Mouse (Mus musculus): ENCODE data around the gene Il33. TPM values are rescaled to one million over a fixed set of nuclear protein-coding genes. Genes with fewer than 3 reads are reported as not detected.

Gene Il33
- total and polyA plus RNA-seq, 2 experiments: 0.80 to 1.6 TPM

GRCm38 (mm10) chr19:29894381-29894780 lies 30.5 kb upstream of the Il33 start:
- Histone ChIP-seq H3K4me3 (ENCODE audit: insufficient read depth, low read depth, low read length) (no peak overlapping the region), H3K27ac (replicated peaks; ENCODE audit: insufficient read depth, low read depth, low read length) (no peak overlapping the region), H3K9ac (ENCODE audit: low read depth, low read length) (no peak overlapping the region), H3K79me2 (ENCODE audit: control insufficient read depth, insufficient read depth, low read length) (no peaks in the 10 kb centered on the region), H3K4me1 (ENCODE audit: control insufficient read depth, insufficient read depth, low read length) (peaks cover 2% of the 10 kb centered on the region; the same call in 1 of the 2 replicates), H3K27me3 (ENCODE audit: control insufficient read depth, insufficient read depth, low read length) (no peaks in the 10 kb centered on the region), H3K36me3 (ENCODE audit: control insufficient read depth, insufficient read depth, low read length) (no peaks in the 10 kb centered on the region)
- no peak for TF ChIP-seq CTCF (IDR thresholded peaks at IDR 0.05; ENCODE audit: low read depth, low read length)
- TF ChIP-seq POLR2A (IDR thresholded peaks at IDR 0.05; ENCODE audit: extremely low read depth, insufficient read depth, low read length): no peak
- DNase-seq (ENCODE audit: extremely low read depth, low read depth, low spot score): no peak
- 91% methylated on average over 12 of the region's 12 CpGs for WGBS

GRCm38 (mm10) chr19:29895047-29895446 lies 29.9 kb upstream of the Il33 start:
- H3K36me3 ChIP-seq (ENCODE audit: control insufficient read depth, insufficient read depth, low read length): no peaks in the 10 kb centered on the region
- no peak for DNase-seq (ENCODE audit: extremely low read depth, low read depth, low spot score)
- WGBS: 93% methylated on average over 7 of the region's 7 CpGs

DNA sequence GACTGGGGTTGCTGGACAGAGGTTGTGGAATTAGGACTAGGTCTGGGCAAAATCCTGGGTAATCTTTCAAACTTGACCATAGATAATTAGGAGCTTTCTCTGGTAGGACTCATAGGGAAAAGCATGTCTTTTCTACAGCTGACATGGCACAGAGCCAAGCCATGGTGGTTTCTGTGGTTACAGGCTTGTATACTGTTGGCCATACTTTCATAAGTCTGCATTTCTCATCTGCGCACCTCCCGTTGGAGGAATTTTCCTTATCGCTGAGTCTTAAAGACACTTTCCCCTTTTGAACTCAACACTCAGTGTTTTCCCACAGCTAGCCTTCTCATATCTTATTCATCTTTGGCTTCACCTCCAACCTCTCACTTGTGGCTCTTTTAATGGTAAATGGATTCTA lies 24.6 kb upstream of the Il33 start:
- Histone ChIP-seq H3K27me3 (ENCODE audit: control insufficient read depth, insufficient read depth, low read length) (no peaks in the 10 kb centered on the region), H3K9ac (ENCODE audit: low read depth, low read length) (no peak overlapping the region), H3K36me3 (ENCODE audit: control insufficient read depth, insufficient read depth, low read length) (no peaks in the 10 kb centered on the region), H3K27ac (replicated peaks; ENCODE audit: insufficient read depth, low read depth, low read length) (no peak overlapping the region), H3K4me3 (ENCODE audit: insufficient read depth, low read depth, low read length) (no peak overlapping the region), H3K79me2 (ENCODE audit: control insufficient read depth, insufficient read depth, low read length) (no peaks in the 10 kb centered on the region), H3K4me1 (ENCODE audit: control insufficient read depth, insufficient read depth, low read length) (no peaks in the 10 kb centered on the region)
- TF ChIP-seq CTCF (IDR thresholded peaks at IDR 0.05; ENCODE audit: low read depth, low read length) (no peak), POLR2A (IDR thresholded peaks at IDR 0.05; ENCODE audit: extremely low read depth, insufficient read depth, low read length) (no peak)
- WGBS: 87% methylated on average over 3 of the region's 3 CpGs
- no peak for DNase-seq (ENCODE audit: extremely low read depth, low read depth, low spot score)

More at GRCm38 (mm10) chr19:29895047-29895446, 29.9 kb upstream of the Il33 start:
- Histone ChIP-seq H3K79me2 (ENCODE audit: control insufficient read depth, insufficient read depth, low read length) (no peaks in the 10 kb centered on the region), H3K4me3 (ENCODE audit: insufficient read depth, low read depth, low read length) (no peak overlapping the region), H3K27ac (replicated peaks; ENCODE audit: insufficient read depth, low read depth, low read length) (no peak overlapping the region), H3K4me1 (ENCODE audit: control insufficient read depth, insufficient read depth, low read length) (peaks cover 2% of the 10 kb centered on the region; the same call in 1 of the 2 replicates), H3K27me3 (ENCODE audit: control insufficient read depth, insufficient read depth, low read length) (no peaks in the 10 kb centered on the region), H3K9ac (ENCODE audit: low read depth, low read length) (no peak overlapping the region)
- TF ChIP-seq CTCF (IDR thresholded peaks at IDR 0.05; ENCODE audit: low read depth, low read length) (no peak), POLR2A (IDR thresholded peaks at IDR 0.05; ENCODE audit: extremely low read depth, insufficient read depth, low read length) (no peak)

- Histone ChIP-seq H3K4me1 (ENCODE audit: control insufficient read depth, insufficient read depth, low read length) (no peaks in the 10 kb centered on the region), H3K9ac (ENCODE audit: low read depth, low read length) (no peak overlapping the region), H3K27me3 (ENCODE audit: control insufficient read depth, insufficient read depth, low read length) (no peaks in the 10 kb centered on the region), H3K79me2 (ENCODE audit: control insufficient read depth, insufficient read depth, low read length) (no peaks in the 10 kb centered on the region), H3K4me3 (ENCODE audit: insufficient read depth, low read depth, low read length) (no peak overlapping the region), H3K36me3 (ENCODE audit: control insufficient read depth, insufficient read depth, low read length) (no peaks in the 10 kb centered on the region), H3K27ac (replicated peaks; ENCODE audit: insufficient read depth, low read depth, low read length) (no peak overlapping the region)
- DNase-seq (ENCODE audit: extremely low read depth, low read depth, low spot score): no peak
- TF ChIP-seq POLR2A (IDR thresholded peaks at IDR 0.05; ENCODE audit: extremely low read depth, insufficient read depth, low read length) (no peak), CTCF (IDR thresholded peaks at IDR 0.05; ENCODE audit: low read depth, low read length) (no peak)
- WGBS: 86% methylated on average over 4 of the region's 4 CpGs
Measured at GRCm38 (mm10) chr19:29902343-29903070, 22.4 kb upstream of the Il33 start.

DNA sequence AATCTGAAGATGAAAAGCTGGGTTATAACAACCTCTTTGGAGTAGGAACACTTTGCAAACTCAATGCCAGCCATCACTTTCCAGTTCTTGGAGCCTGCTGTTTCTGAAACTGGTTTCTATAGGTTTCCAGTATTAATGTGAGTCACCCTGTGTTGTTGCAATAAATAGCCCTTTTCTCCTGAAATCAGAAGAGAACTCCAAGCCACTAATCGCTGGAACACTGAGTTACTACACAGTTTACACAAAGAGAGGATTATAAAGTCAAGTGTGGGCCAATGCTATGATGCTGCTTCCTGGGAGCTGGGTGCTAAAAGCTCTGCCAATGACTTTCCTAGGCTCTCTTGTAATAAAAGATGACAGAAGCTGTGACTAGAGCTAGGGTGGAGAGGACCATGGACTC lies 19.0 kb upstream of the Il33 start:
- Histone ChIP-seq H3K4me3 (ENCODE audit: insufficient read depth, low read depth, low read length) (no peak overlapping the region), H3K36me3 (ENCODE audit: control insufficient read depth, insufficient read depth, low read length) (no peaks in the 10 kb centered on the region), H3K27ac (replicated peaks; ENCODE audit: insufficient read depth, low read depth, low read length) (no peak overlapping the region), H3K79me2 (ENCODE audit: control insufficient read depth, insufficient read depth, low read length) (no peaks in the 10 kb centered on the region), H3K9ac (ENCODE audit: low read depth, low read length) (no peak overlapping the region), H3K4me1 (ENCODE audit: control insufficient read depth, insufficient read depth, low read length) (no peaks in the 10 kb centered on the region), H3K27me3 (ENCODE audit: control insufficient read depth, insufficient read depth, low read length) (no peaks in the 10 kb centered on the region)
- WGBS: 68% methylated on average over 1 of the region's 1 CpGs
- no peak for TF ChIP-seq POLR2A (IDR thresholded peaks at IDR 0.05; ENCODE audit: extremely low read depth, insufficient read depth, low read length)
- TF ChIP-seq CTCF (IDR thresholded peaks at IDR 0.05; ENCODE audit: low read depth, low read length): no peak
- DNase-seq (ENCODE audit: extremely low read depth, low read depth, low spot score): no peak

DNA sequence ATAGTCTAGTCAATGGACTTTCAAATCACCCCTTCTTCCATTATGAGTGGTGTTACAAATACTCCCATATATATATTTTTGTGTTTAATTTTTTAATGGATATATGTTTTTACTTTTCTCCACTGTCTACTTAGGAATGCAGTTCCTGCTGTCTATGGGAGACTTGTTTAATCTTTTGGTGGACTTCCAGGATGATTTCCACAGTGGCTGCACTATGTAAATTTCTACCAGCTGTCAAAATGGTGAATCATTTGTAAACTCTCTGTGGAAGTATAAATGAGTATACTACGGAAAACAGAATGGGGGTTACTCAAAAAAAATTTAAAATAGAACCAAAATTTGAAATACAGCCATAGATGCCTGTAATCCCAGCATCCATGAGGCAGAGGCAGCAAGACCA lies 15.7 kb upstream of the Il33 start:
- Histone ChIP-seq H3K27me3 (ENCODE audit: control insufficient read depth, insufficient read depth, low read length) (no peaks in the 10 kb centered on the region), H3K36me3 (ENCODE audit: control insufficient read depth, insufficient read depth, low read length) (no peaks in the 10 kb centered on the region), H3K4me1 (ENCODE audit: control insufficient read depth, insufficient read depth, low read length) (no peaks in the 10 kb centered on the region), H3K9ac (ENCODE audit: low read depth, low read length) (no peak overlapping the region), H3K79me2 (ENCODE audit: control insufficient read depth, insufficient read depth, low read length) (no peaks in the 10 kb centered on the region), H3K4me3 (ENCODE audit: insufficient read depth, low read depth, low read length) (no peak overlapping the region), H3K27ac (replicated peaks; ENCODE audit: insufficient read depth, low read depth, low read length) (no peak overlapping the region)
- no peak for TF ChIP-seq POLR2A (IDR thresholded peaks at IDR 0.05; ENCODE audit: extremely low read depth, insufficient read depth, low read length)
- TF ChIP-seq CTCF (IDR thresholded peaks at IDR 0.05; ENCODE audit: low read depth, low read length): no peak
- no peak for DNase-seq (ENCODE audit: extremely low read depth, low read depth, low spot score)
- WGBS: 74% methylated on average over 1 of the region's 1 CpGs
